Mouse (Mus musculus): ENCODE measurements at regions not wholly inside any gene's neighbourhood (a gene's known extent, or its start where the extent isn't known, plus 50 kb on each side); places are given as distances from the start of the nearest gene placed in this dataset.

DNA sequence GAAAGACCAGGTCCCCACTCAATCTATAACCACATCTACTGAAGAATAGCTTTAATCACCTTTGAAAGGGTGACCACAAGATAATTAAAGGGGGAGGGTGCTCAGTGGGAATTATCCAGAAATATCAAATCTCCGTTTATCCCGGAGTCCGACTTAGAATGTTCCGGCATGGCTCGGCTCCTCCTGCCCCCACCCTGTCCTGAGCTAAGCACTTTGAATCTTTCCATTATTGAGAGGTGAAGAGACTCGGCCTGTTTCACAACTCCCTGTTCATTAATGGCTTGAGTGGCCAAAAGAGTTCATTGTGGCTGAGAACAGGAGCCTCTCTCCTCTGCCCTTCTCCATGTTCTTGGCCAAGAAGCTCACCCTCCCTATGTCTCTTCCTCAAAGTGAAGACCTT is 181.0 kb downstream of the 3110018I06Rik start:
- Histone ChIP-seq H3K9me3 (replicated peaks; ENCODE audit: low read length) (no peaks in the 10 kb centered on the region), H3K36me3 (ENCODE audit: insufficient read depth, low read length) (no peaks in the 10 kb centered on the region), H3K4me2 (ENCODE audit: low read length) (no peak overlapping the region), H3K4me1 (replicated peaks; ENCODE audit: insufficient read depth, low read length) (no peaks in the 10 kb centered on the region), H3K9ac (ENCODE audit: low read depth, low read length) (no peak overlapping the region), H3K4me3 (replicated peaks; ENCODE audit: low read depth, low read length) (no peak overlapping the region), H3K27ac (no peak overlapping the region), H3K27me3 (ENCODE audit: insufficient read depth, low read length) (no peaks in the 10 kb centered on the region)
- ATAC-seq (replicated peaks; ENCODE audit: low FRiP score, low read depth): no peak
- DNase-seq (ENCODE audit: low spot score): no peak
- 57% methylated on average over 6 of the region's 6 CpGs for WGBS
- no peak for TF ChIP-seq CTCF (IDR thresholded peaks at IDR 0.05; ENCODE audit: low read depth)

DNA sequence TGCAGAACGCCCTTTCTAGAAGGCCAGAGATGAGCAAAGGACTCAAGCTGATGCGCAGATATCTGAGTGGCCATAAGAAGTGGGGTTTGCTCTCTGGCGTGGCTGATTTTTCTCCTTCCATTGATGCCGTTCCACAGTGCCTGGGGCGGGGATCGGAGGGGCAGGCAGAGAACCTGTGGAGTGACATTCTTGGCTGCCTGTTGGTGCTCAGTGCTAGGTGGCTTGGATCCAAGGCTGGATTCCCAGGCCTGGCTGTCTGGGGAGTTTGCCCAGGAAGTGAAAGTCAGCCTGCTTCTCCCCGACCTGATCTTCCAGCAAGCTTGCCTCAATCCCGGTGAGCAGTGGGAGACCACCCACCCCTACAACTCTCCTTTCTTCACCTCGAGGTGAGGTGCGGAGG is 181.5 kb downstream of the 3110018I06Rik start:
- no peak for ATAC-seq (replicated peaks; ENCODE audit: low FRiP score, low read depth)
- no peak overlapping the region for H3K4me3 ChIP-seq (replicated peaks; ENCODE audit: low read depth, low read length)

DNA sequence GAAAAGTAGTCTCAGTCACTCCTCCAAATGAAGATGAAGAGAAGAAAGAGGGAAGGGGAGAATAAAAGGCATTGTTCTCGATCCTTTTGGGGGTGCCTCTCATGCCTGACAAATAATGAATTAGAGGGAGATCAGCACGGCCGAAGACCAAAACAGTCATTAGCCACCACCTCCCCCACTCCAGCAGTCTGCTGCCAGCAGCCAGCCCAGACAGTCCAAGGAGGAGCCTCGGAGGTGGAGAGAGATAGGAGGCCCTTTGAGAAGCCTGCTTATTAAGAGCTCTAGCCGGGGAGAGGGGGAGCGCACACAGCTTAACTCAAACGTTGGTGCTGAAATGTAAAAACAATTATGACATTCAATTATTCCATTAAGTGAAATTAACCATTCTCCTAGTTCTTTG is 188.6 kb downstream of the 3110018I06Rik start:
- ATAC-seq (replicated peaks; ENCODE audit: low FRiP score, low read depth): no peak
- Histone ChIP-seq H3K27me3 (ENCODE audit: insufficient read depth, low read length) (no peaks in the 10 kb centered on the region), H3K4me1 (replicated peaks; ENCODE audit: insufficient read depth, low read length) (no peaks in the 10 kb centered on the region), H3K4me2 (ENCODE audit: low read length) (no peak overlapping the region), H3K4me3 (replicated peaks; ENCODE audit: low read depth, low read length) (no peak overlapping the region), H3K27ac (no peak overlapping the region), H3K9me3 (replicated peaks; ENCODE audit: low read length) (no peaks in the 10 kb centered on the region), H3K9ac (ENCODE audit: low read depth, low read length) (no peak overlapping the region), H3K36me3 (ENCODE audit: insufficient read depth, low read length) (no peaks in the 10 kb centered on the region)
- DNase-seq (ENCODE audit: low spot score): no peak
- TF ChIP-seq CTCF (IDR thresholded peaks at IDR 0.05; ENCODE audit: low read depth): no peak
- 36% methylated on average over 7 of the region's 7 CpGs for WGBS

More for the DNA sequence above, 181.5 kb downstream of the 3110018I06Rik start:
- no peak for DNase-seq (ENCODE audit: low spot score)
- no peak overlapping the region for H3K27ac ChIP-seq
- WGBS: 65% methylated on average over 10 of the region's 10 CpGs
- H3K4me1 ChIP-seq (replicated peaks; ENCODE audit: insufficient read depth, low read length): no peaks in the 10 kb centered on the region
- no peak overlapping the region for H3K9ac ChIP-seq (ENCODE audit: low read depth, low read length)
- no peaks in the 10 kb centered on the region for H3K27me3 ChIP-seq (ENCODE audit: insufficient read depth, low read length)
- no peaks in the 10 kb centered on the region for H3K9me3 ChIP-seq (replicated peaks; ENCODE audit: low read length)
- no peaks in the 10 kb centered on the region for H3K36me3 ChIP-seq (ENCODE audit: insufficient read depth, low read length)
- no peak for TF ChIP-seq CTCF (IDR thresholded peaks at IDR 0.05; ENCODE audit: low read depth)
- H3K4me2 ChIP-seq (ENCODE audit: low read length): no peak overlapping the region

DNA sequence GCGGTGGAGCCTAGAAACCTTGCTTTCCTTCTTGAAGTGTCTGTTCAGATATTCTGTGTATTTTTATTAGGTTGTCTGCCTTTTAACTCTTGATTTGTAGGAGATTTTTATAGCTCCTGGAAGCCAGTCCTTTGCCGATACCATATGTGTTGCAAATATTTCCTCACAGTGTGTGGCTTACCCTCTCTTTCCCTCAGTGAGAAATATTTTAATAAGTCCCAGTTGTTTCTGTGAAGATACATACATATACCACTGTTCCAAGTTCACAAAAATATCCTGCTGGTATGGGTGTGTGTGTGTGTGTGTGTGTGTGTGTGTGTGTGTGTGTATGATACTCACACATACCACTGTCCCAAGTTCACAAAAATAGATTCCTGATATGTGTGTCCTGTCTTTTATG is 199.0 kb downstream of the 3110018I06Rik start:
- no peak overlapping the region for H3K27ac ChIP-seq
- no peak overlapping the region for H3K9ac ChIP-seq (ENCODE audit: low read depth, low read length)
- no peaks in the 10 kb centered on the region for H3K36me3 ChIP-seq (ENCODE audit: insufficient read depth, low read length)
- no peaks in the 10 kb centered on the region for H3K27me3 ChIP-seq (ENCODE audit: insufficient read depth, low read length)
- H3K4me2 ChIP-seq (ENCODE audit: low read length): no peak overlapping the region
- H3K9me3 ChIP-seq (replicated peaks; ENCODE audit: low read length): no peaks in the 10 kb centered on the region
- H3K4me3 ChIP-seq (replicated peaks; ENCODE audit: low read depth, low read length): no peak overlapping the region
- ATAC-seq (replicated peaks; ENCODE audit: low FRiP score, low read depth) (no peak), DNase-seq (ENCODE audit: low spot score) (no peak)
- no peaks in the 10 kb centered on the region for H3K4me1 ChIP-seq (replicated peaks; ENCODE audit: insufficient read depth, low read length)
- no peak for TF ChIP-seq CTCF (IDR thresholded peaks at IDR 0.05; ENCODE audit: low read depth)
- 37% methylated on average over 2 of the region's 2 CpGs for WGBS

DNA sequence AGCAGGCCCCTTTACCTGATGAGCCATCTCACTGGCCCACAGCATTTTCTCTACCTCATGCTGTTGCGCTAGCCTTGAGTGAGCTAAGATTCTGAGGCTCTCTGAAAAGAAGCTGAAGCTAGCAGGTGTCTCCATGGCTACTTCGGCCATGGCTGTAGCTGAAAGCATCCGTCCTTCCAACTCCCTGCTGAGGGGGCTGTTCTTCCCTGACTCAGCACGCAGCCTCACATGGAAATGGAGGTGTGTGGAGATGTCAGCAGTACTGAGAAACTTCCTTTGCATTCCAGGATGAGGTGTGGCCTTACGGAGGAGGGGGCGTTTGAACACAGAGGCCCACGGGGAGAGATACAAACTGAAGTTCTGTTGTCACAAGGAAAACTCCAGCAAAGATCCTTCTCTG is 201.0 kb downstream of the 3110018I06Rik start:
- Histone ChIP-seq H3K4me2 (ENCODE audit: low read length) (no peak overlapping the region), H3K9ac (ENCODE audit: low read depth, low read length) (no peak overlapping the region), H3K9me3 (replicated peaks; ENCODE audit: low read length) (no peaks in the 10 kb centered on the region), H3K27me3 (ENCODE audit: insufficient read depth, low read length) (no peaks in the 10 kb centered on the region), H3K27ac (no peak overlapping the region), H3K4me3 (replicated peaks; ENCODE audit: low read depth, low read length) (no peak overlapping the region), H3K4me1 (replicated peaks; ENCODE audit: insufficient read depth, low read length) (no peaks in the 10 kb centered on the region), H3K36me3 (ENCODE audit: insufficient read depth, low read length) (no peaks in the 10 kb centered on the region)
- 71% methylated on average over 7 of the region's 7 CpGs for WGBS
- DNase-seq (ENCODE audit: low spot score): no peak
- ATAC-seq (replicated peaks; ENCODE audit: low FRiP score, low read depth): no peak
- TF ChIP-seq CTCF (IDR thresholded peaks at IDR 0.05; ENCODE audit: low read depth): no peak

DNA sequence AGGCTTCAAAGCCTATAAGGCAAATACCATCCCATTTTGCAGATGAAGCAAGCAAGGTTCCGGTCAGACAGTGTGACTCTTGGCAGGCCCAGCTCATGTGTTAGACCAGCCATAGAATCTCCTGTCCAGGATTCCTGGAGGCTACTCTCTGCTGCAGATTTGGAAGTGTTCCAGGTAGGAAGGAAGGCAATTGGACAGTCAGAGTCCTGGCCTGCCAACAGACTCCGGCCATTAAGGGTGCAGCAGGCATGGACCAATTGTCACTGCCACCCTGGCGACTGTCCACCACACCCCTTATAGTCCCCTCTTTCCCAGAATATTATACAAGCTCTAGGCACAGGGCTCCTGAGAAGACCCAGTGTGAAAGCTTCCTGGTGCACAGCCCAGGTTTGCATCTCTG is 201.6 kb downstream of the 3110018I06Rik start:
- TF ChIP-seq CTCF (IDR thresholded peaks at IDR 0.05; ENCODE audit: low read depth): no peak
- no peaks in the 10 kb centered on the region for H3K27me3 ChIP-seq (ENCODE audit: insufficient read depth, low read length)
- H3K27ac ChIP-seq: no peak overlapping the region
- H3K4me2 ChIP-seq (ENCODE audit: low read length): no peak overlapping the region
- ATAC-seq (replicated peaks; ENCODE audit: low FRiP score, low read depth) (no peak), DNase-seq (ENCODE audit: low spot score) (no peak)
- 61% methylated on average over 3 of the region's 3 CpGs for WGBS
- no peak overlapping the region for H3K4me3 ChIP-seq (replicated peaks; ENCODE audit: low read depth, low read length)
- no peaks in the 10 kb centered on the region for H3K4me1 ChIP-seq (replicated peaks; ENCODE audit: insufficient read depth, low read length)
- H3K36me3 ChIP-seq (ENCODE audit: insufficient read depth, low read length): no peaks in the 10 kb centered on the region
- no peaks in the 10 kb centered on the region for H3K9me3 ChIP-seq (replicated peaks; ENCODE audit: low read length)
- H3K9ac ChIP-seq (ENCODE audit: low read depth, low read length): no peak overlapping the region

DNA sequence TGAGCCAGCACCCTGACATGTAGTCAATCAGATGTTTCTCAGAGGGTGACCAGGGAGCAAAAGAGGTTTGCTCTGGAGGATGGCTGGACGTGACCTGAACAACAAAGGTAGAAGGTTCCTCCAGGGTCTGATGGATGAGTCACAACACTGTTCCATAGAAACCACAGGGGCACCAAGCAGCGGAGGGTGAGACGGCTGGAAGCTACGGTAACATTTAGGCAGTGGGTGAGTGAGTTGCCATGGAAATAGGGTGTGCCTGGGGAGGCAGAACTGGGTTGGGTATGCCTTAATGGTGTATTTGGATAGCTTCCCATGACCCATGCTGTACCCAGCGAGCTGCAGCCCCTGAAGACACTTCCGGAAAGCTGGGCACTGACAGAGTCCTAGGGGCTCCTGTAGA is 205.3 kb downstream of the 3110018I06Rik start:
- Histone ChIP-seq H3K9ac (ENCODE audit: low read depth, low read length) (no peak overlapping the region), H3K9me3 (replicated peaks; ENCODE audit: low read length) (no peaks in the 10 kb centered on the region), H3K4me2 (ENCODE audit: low read length) (no peak overlapping the region), H3K4me3 (replicated peaks; ENCODE audit: low read depth, low read length) (no peak overlapping the region), H3K36me3 (ENCODE audit: insufficient read depth, low read length) (no peaks in the 10 kb centered on the region), H3K27me3 (ENCODE audit: insufficient read depth, low read length) (no peaks in the 10 kb centered on the region), H3K4me1 (replicated peaks; ENCODE audit: insufficient read depth, low read length) (no peaks in the 10 kb centered on the region), H3K27ac (no peak overlapping the region)
- TF ChIP-seq CTCF (IDR thresholded peaks at IDR 0.05; ENCODE audit: low read depth): no peak
- DNase-seq (ENCODE audit: low spot score) (no peak), ATAC-seq (replicated peaks; ENCODE audit: low FRiP score, low read depth) (no peak)
- 52% methylated on average over 6 of the region's 6 CpGs for WGBS

All from kidney, postnatal 0 days (tissue).